Mouse (Mus musculus) thymus, adult 2 months (tissue): Measurements from ENCODE around the gene Hbq1b.

ENCODE experiments used
- CTCF ChIP-seq: fragments of 200-500 bp; IDR thresholded peaks from 2 replicates; pipeline ENCODE4 v1.5.1; 2012; ENCODE audit warnings: mild to moderate bottlenecking, control low read depth, low read length, moderate library complexity, borderline replicate concordance; ENCODE audit not compliant: control insufficient read depth, poor library complexity, insufficient read depth; ENCODE audit errors: extremely low read depth
- POLR2A ChIP-seq: fragments of 200-500 bp; IDR thresholded peaks from 2 replicates; pipeline ENCODE4 v1.6.1; 2012; ENCODE audit warnings: mild to moderate bottlenecking, low read length, control low read depth, moderate library complexity; ENCODE audit not compliant: control insufficient read depth, poor library complexity, insufficient read depth; ENCODE audit errors: extremely low read depth

DNA sequence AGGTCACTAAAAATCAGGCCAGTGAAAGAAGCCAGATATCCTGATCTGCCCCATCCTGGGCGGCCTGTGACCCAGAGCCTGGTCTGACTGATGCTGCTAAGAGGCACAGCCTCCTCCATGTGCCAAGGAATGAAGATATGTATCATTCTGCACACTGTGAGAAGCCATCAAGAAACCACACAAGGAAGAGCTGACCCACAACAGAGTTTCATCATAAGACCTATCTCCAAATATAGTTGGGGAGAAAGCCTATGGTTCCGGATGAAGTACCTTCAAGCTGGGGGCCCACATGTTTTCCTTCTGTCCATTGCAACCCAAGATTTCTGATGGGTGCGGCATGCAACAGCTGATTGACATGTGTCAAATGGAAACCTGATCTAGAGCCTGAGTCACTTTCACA is 29.2 kb downstream of the Hbq1b start:
- no peak for TF ChIP-seq CTCF
- no peak for TF ChIP-seq POLR2A
